Mouse (Mus musculus): ENCODE results near the gene Frmd4b. TPM values are rescaled to one million over a fixed set of nuclear protein-coding genes. Genes with fewer than 3 reads are reported as not detected.

Frmd4b gene
- total and polyA plus RNA-seq, 3 experiments: 0.13 to 0.70 (median 0.13) TPM

GRCm38 (mm10) chr6:97581941-97582340 is 35.4 kb downstream of the Frmd4b start:
- Histone ChIP-seq H3K9ac (ENCODE audit: insufficient read depth, low read depth) (no peak overlapping the region), H3K9me3 (replicated peaks; ENCODE audit: low read length) (no peaks in the 10 kb centered on the region), H3K4me3 (replicated peaks in 1 of 3; ENCODE audit: low read depth in 2 of 3, low read length in 2 of 3, poor library complexity in 1 of 3) (no peak overlapping the region), H3K79me2 (replicated peaks; ENCODE audit: control insufficient read depth, extremely low read depth, insufficient read depth, poor library complexity, severe bottlenecking) (no peaks in the 10 kb centered on the region), H3K27me3 (replicated peaks) (no peaks in the 10 kb centered on the region), H3K27ac (ENCODE audit: insufficient read depth, low read depth) (no peak overlapping the region), H3K36me3 (replicated peaks in 1 of 2; ENCODE audit: control insufficient read depth in 1 of 2, insufficient read depth in 1 of 2, low read length in 1 of 2) (no peaks in the 10 kb centered on the region), H3K4me1 (ENCODE audit: control insufficient read depth in 1 of 2, insufficient read depth in 2 of 2) (peaks cover 3 to 7% of the 10 kb centered on the region in 2 experiments; a peak in 3 of 4 replicates), H3K4me2 (ENCODE audit: insufficient read depth, low read depth, poor library complexity, severe bottlenecking) (no peak overlapping the region)
- DNase-seq (ENCODE audit: extremely low read depth): no peak
- dilution Hi-C loops (cut with MboI; ENCODE audit: extremely low pct_ligation_motif_present, extremely low pct_unique_long_range_greater_than_20kb, low sequenced_read_pairs) (no loop called here), in situ Hi-C loops (cut with MboI; ENCODE audit: low pct_ligation_motif_present, low pct_unique_long_range_greater_than_20kb, low sequenced_read_pairs) (no loop called here)
- no peak for TF ChIP-seq MXI1 (IDR thresholded peaks at IDR 0.05; ENCODE audit: low read depth, low read length)
- TF ChIP-seq SIN3A (IDR thresholded peaks at IDR 0.05; ENCODE audit: low read length): no peak
- no peak for TF ChIP-seq NELFE (IDR thresholded peaks at IDR 0.05; ENCODE audit: low read depth, low read length)
- TF ChIP-seq ZC3H11A (IDR thresholded peaks at IDR 0.05; ENCODE audit: low read depth, low read length): no peak
- TF ChIP-seq CTCF (conservative IDR thresholded peaks at IDR 0.05 in 1 of 2, IDR thresholded peaks at IDR 0.05 in 1 of 2; ENCODE audit: low read depth in 2 of 2, low read length in 2 of 2): no peak
- TF ChIP-seq UBTF (IDR thresholded peaks at IDR 0.05; ENCODE audit: low read depth, low read length): no peak
- no peak for TF ChIP-seq E2F4 (IDR thresholded peaks at IDR 0.05; ENCODE audit: insufficient replicate concordance, low read depth, low read length)
- TF ChIP-seq POLR2AphosphoS2 (IDR thresholded peaks at IDR 0.05; ENCODE audit: low read depth, low read length): no peak
- no peak for TF ChIP-seq ETS1 (conservative IDR thresholded peaks at IDR 0.05; ENCODE audit: low read depth, low read length)
- TF ChIP-seq MAFK (IDR thresholded peaks at IDR 0.05; ENCODE audit: insufficient replicate concordance, low read length): no peak
- TF ChIP-seq ZMIZ1 (IDR thresholded peaks at IDR 0.05; ENCODE audit: low read depth, low read length): no peak
- TF ChIP-seq RCOR1 (conservative IDR thresholded peaks at IDR 0.05; ENCODE audit: low read depth, low read length): no peak
- TF ChIP-seq TCF12 (IDR thresholded peaks at IDR 0.05; ENCODE audit: low read depth, low read length): no peak
- no peak for TF ChIP-seq SMC3 (IDR thresholded peaks at IDR 0.05; ENCODE audit: low read depth, low read length)
- no peak for TF ChIP-seq ZKSCAN1 (IDR thresholded peaks at IDR 0.05; ENCODE audit: borderline replicate concordance, low read depth, low read length)
- TF ChIP-seq GABPA (IDR thresholded peaks at IDR 0.05; ENCODE audit: insufficient replicate concordance, low read depth, low read length): no peak

- DNase-seq (ENCODE audit: extremely low read depth): no peak
- Histone ChIP-seq H3K27ac (ENCODE audit: insufficient read depth, low read depth) (no peak overlapping the region), H3K36me3 (replicated peaks in 1 of 2; ENCODE audit: control insufficient read depth in 1 of 2, insufficient read depth in 1 of 2, low read length in 1 of 2) (no peaks in the 10 kb centered on the region), H3K4me2 (ENCODE audit: insufficient read depth, low read depth, poor library complexity, severe bottlenecking) (no peak overlapping the region), H3K4me1 (ENCODE audit: control insufficient read depth in 1 of 2, insufficient read depth in 2 of 2) (peaks cover 0 to 7% of the 10 kb centered on the region in 2 experiments; a peak in 2 of 4 replicates), H3K79me2 (replicated peaks; ENCODE audit: control insufficient read depth, extremely low read depth, insufficient read depth, poor library complexity, severe bottlenecking) (no peaks in the 10 kb centered on the region), H3K9ac (ENCODE audit: insufficient read depth, low read depth) (no peak overlapping the region), H3K4me3 (replicated peaks in 1 of 3; ENCODE audit: low read depth in 2 of 3, low read length in 2 of 3, poor library complexity in 1 of 3) (no peak overlapping the region), H3K27me3 (replicated peaks) (no peaks in the 10 kb centered on the region), H3K9me3 (replicated peaks; ENCODE audit: low read length) (no peaks in the 10 kb centered on the region)
- TF ChIP-seq USF1 (IDR thresholded peaks at IDR 0.05; ENCODE audit: low read depth, low read length) (no peak), UBTF (IDR thresholded peaks at IDR 0.05; ENCODE audit: low read depth, low read length) (no peak)
- dilution Hi-C loops (cut with MboI; ENCODE audit: extremely low pct_ligation_motif_present, extremely low pct_unique_long_range_greater_than_20kb, low sequenced_read_pairs) (no loop called here), in situ Hi-C loops (cut with MboI; ENCODE audit: low pct_ligation_motif_present, low pct_unique_long_range_greater_than_20kb, low sequenced_read_pairs) (no loop called here)
These were observed 36.8 kb downstream of the Frmd4b start for GRCm38 (mm10) chr6:97580479-97581030.

Measured in CH12.LX (cell line).